Mouse (Mus musculus) hindbrain, embryonic 14.5 days (tissue): ENCODE measurements around the gene Odr4. TPM values are rescaled to one million over a fixed set of nuclear protein-coding genes. Genes with fewer than 3 reads are reported as not detected.

Experiments used
- ATAC-seq: fragments of 200-750 bp; cut with Nextera tagmentation; 2 replicates; pipeline ENCODE4 v1.8.0; 2017; ENCODE audit warnings: moderate number of reproducible peaks, mild to moderate bottlenecking, moderate TSS enrichment, moderate library complexity; ENCODE audit not compliant: low FRiP score
- DNase-seq: peaks from one replicate; pipeline ENCODE4 v3.0.0-alpha.2; 2015; ENCODE audit warnings: low spot score
- H3K27ac ChIP-seq: fragments of 300-500 bp; sonication (generic); 2 replicates; pipeline ENCODE4 v1.5.1; 2014; ENCODE audit warnings: mild to moderate bottlenecking, moderate library complexity
- H3K27me3 ChIP-seq: fragments of 300-500 bp; sonication (generic); 2 replicates; pipeline ENCODE4 v1.6.1; 2014; ENCODE audit warnings: mild to moderate bottlenecking, low read length, mixed read lengths; ENCODE audit not compliant: control insufficient read depth, insufficient read depth
- H3K36me3 ChIP-seq: fragments of 300-500 bp; sonication (generic); replicated peaks from 2 replicates; pipeline ENCODE4 v1.6.1; 2014; ENCODE audit not compliant: control insufficient read depth, insufficient read depth
- H3K4me1 ChIP-seq: fragments of 300-500 bp; sonication (generic); replicated peaks from 2 replicates; pipeline ENCODE4 v1.6.1; 2014; ENCODE audit warnings: antibody characterized with exemption, low read length, mixed read lengths; ENCODE audit not compliant: control insufficient read depth, insufficient read depth
- H3K4me2 ChIP-seq: fragments of 300-500 bp; sonication (generic); replicated peaks from 2 replicates; pipeline ENCODE4 v1.6.1; 2014; ENCODE audit warnings: mild to moderate bottlenecking, moderate library complexity
- H3K4me3 ChIP-seq: fragments of 300-500 bp; sonication (generic); replicated peaks from 2 replicates; pipeline ENCODE4 v1.5.1; 2014; ENCODE audit warnings: mild to moderate bottlenecking, low read length
- H3K9ac ChIP-seq: fragments of 300-500 bp; sonication (generic); 2 replicates; pipeline ENCODE4 v1.6.1; 2014
- H3K9me3 ChIP-seq: fragments of 300-500 bp; sonication (generic); 2 replicates; pipeline ENCODE4 v1.6.1; 2016; ENCODE audit warnings: low read length; ENCODE audit not compliant: control insufficient read depth
- WGBS: fragments of 180-500 bp; shearing (Covaris S2); extraction: QIAGEN DNeasy Blood & Tissue Kit; methylation state at CpG from one replicate; pipeline ENCODE4 v1.1.7; 2014; 5-methylcytosine and 5-hydroxymethylcytosine counted together
- polyA plus RNA-seq: library from polyadenylated mRNA; unstranded; fragments of >200 nt; fragmentation: Nextera tagmentation; extraction: Ambion mirVana; gene quantifications from 2 replicates; pipeline ENCODE4 v1.2.1, GENCODE M21; 2014

Odr4 gene
- 41.5 and 46.1 TPM in 2 replicates for polyA plus RNA-seq

GRCm38 (mm10) chr1:150392638-150393487 lies at the start of gene Odr4, which contains the start of gene Tpr:
Gene Odr4, minus strand, starts transcription at chr1:150393080.
Gene Tpr, plus strand, starts transcription at chr1:150392838.
- WGBS: under 1% methylated on average over 76 of the region's 76 CpGs
- ATAC-seq (peak; percentile 98), DNase-seq (peak; percentile 100)
- H3K4me1 ChIP-seq: 0 out of 2 replicates have a peak, but pooled peaks cover 4% of the 10 kb centered on the region
- peak within 1 kb of the TSS; percentile 59 for H3K4me2 ChIP-seq
- H3K27me3 ChIP-seq: no peaks in the 10 kb centered on the region
- H3K36me3 ChIP-seq: peaks cover 48% of the 10 kb centered on the region
- H3K4me3 ChIP-seq: peak within 1 kb of the TSS; percentile 70
- peak within 1 kb of the TSS; percentile 70 for H3K9ac ChIP-seq
- no peaks in the 10 kb centered on the region for H3K9me3 ChIP-seq
- peak within 1 kb of the TSS; percentile 94 for H3K27ac ChIP-seq

GRCm38 (mm10) chr1:150441731-150442130 lies 48.9 kb upstream of the Odr4 start:
- Histone ChIP-seq H3K4me3 (no peak overlapping the region), H3K9ac (no peak overlapping the region), H3K4me2 (no peak overlapping the region), H3K36me3 (peaks cover 89% of the 10 kb centered on the region), H3K9me3 (no peaks in the 10 kb centered on the region), H3K27me3 (no peaks in the 10 kb centered on the region), H3K27ac (no peak overlapping the region), H3K4me1 (no peaks in the 10 kb centered on the region)
- ATAC-seq (no peak), DNase-seq (no peak)
- 83% methylated on average over 4 of the region's 4 CpGs for WGBS

GRCm38 (mm10) chr1:150438641-150439040 lies 45.8 kb upstream of the Odr4 start:
- Histone ChIP-seq H3K27ac (no peak overlapping the region), H3K4me2 (no peak overlapping the region), H3K4me1 (no peaks in the 10 kb centered on the region), H3K4me3 (no peak overlapping the region), H3K27me3 (no peaks in the 10 kb centered on the region), H3K36me3 (peaks cover 88% of the 10 kb centered on the region), H3K9ac (no peak overlapping the region), H3K9me3 (no peaks in the 10 kb centered on the region)
- 96% methylated on average over 3 of the region's 3 CpGs for whole genome bisulfite sequencing
- DNase-seq: no peak
- no peak for ATAC-seq

- Histone ChIP-seq H3K27me3 (no peaks in the 10 kb centered on the region), H3K4me1 (no peaks in the 10 kb centered on the region), H3K9ac (no peak overlapping the region), H3K27ac (no peak overlapping the region), H3K9me3 (no peaks in the 10 kb centered on the region), H3K4me3 (no peak overlapping the region), H3K4me2 (no peak overlapping the region), H3K36me3 (peaks cover 96% of the 10 kb centered on the region)
- ATAC-seq (no peak), DNase-seq (no peak)
- WGBS: 80% methylated on average over 3 of the region's 3 CpGs
Measured at GRCm38 (mm10) chr1:150426216-150426615, 33.3 kb upstream of the Odr4 start.

GRCm38 (mm10) chr1:150425665-150426064 lies 32.8 kb upstream of the Odr4 start:
- Histone ChIP-seq H3K9ac (no peak overlapping the region), H3K27ac (no peak overlapping the region), H3K9me3 (no peaks in the 10 kb centered on the region), H3K4me3 (no peak overlapping the region), H3K4me1 (no peaks in the 10 kb centered on the region), H3K4me2 (no peak overlapping the region), H3K27me3 (no peaks in the 10 kb centered on the region), H3K36me3 (peaks cover 93% of the 10 kb centered on the region)
- WGBS: 88% methylated on average over 9 of the region's 9 CpGs
- DNase-seq (no peak), ATAC-seq (no peak)

- WGBS: 93% methylated on average over 4 of the region's 4 CpGs
Measured at GRCm38 (mm10) chr1:150418426-150418825, 25.5 kb upstream of the Odr4 start.

GRCm38 (mm10) chr1:150416006-150416405 lies 23.1 kb upstream of the Odr4 start:
- no peak overlapping the region for H3K27ac ChIP-seq
- H3K9ac ChIP-seq: no peak overlapping the region
- no peaks in the 10 kb centered on the region for H3K9me3 ChIP-seq
- no peak for ATAC-seq
- no peaks in the 10 kb centered on the region for H3K4me1 ChIP-seq
- H3K4me3 ChIP-seq: no peak overlapping the region
- H3K36me3 ChIP-seq: peaks cover 86% of the 10 kb centered on the region
- no peak for DNase-seq
- 96% methylated on average over 3 of the region's 3 CpGs for WGBS
- H3K27me3 ChIP-seq: no peaks in the 10 kb centered on the region
- no peak overlapping the region for H3K4me2 ChIP-seq

More at GRCm38 (mm10) chr1:150418426-150418825, 25.5 kb upstream of the Odr4 start:
- Histone ChIP-seq H3K36me3 (peaks cover 87% of the 10 kb centered on the region), H3K27ac (no peak overlapping the region), H3K9me3 (no peaks in the 10 kb centered on the region), H3K9ac (no peak overlapping the region), H3K4me1 (no peaks in the 10 kb centered on the region), H3K4me2 (no peak overlapping the region), H3K27me3 (no peaks in the 10 kb centered on the region), H3K4me3 (no peak overlapping the region)
- DNase-seq (no peak), ATAC-seq (no peak)

- no peaks in the 10 kb centered on the region for H3K27me3 ChIP-seq
- no peak for DNase-seq
Measured at GRCm38 (mm10) chr1:150409996-150410395, 17.1 kb upstream of the Odr4 start.

GRCm38 (mm10) chr1:150407285-150407684 lies 14.4 kb upstream of the Odr4 start:
- Histone ChIP-seq H3K9me3 (no peaks in the 10 kb centered on the region), H3K4me2 (no peak overlapping the region), H3K4me1 (no peaks in the 10 kb centered on the region), H3K36me3 (peaks cover 88% of the 10 kb centered on the region), H3K4me3 (no peak overlapping the region), H3K27ac (no peak overlapping the region), H3K27me3 (no peaks in the 10 kb centered on the region), H3K9ac (no peak overlapping the region)
- ATAC-seq (no peak), DNase-seq (no peak)
- 95% methylated on average over 9 of the region's 9 CpGs for WGBS

More at GRCm38 (mm10) chr1:150409996-150410395, 17.1 kb upstream of the Odr4 start:
- H3K9ac ChIP-seq: no peak overlapping the region
- H3K27ac ChIP-seq: no peak overlapping the region
- H3K4me3 ChIP-seq: no peak overlapping the region
- peaks cover 92% of the 10 kb centered on the region for H3K36me3 ChIP-seq
- 98% methylated on average over 6 of the region's 6 CpGs for WGBS
- no peaks in the 10 kb centered on the region for H3K4me1 ChIP-seq
- no peak overlapping the region for H3K4me2 ChIP-seq
- no peak for ATAC-seq
- H3K9me3 ChIP-seq: no peaks in the 10 kb centered on the region
